1 mouse cellular context compared by ENCODE assay signal in the genomic region with DNA sequence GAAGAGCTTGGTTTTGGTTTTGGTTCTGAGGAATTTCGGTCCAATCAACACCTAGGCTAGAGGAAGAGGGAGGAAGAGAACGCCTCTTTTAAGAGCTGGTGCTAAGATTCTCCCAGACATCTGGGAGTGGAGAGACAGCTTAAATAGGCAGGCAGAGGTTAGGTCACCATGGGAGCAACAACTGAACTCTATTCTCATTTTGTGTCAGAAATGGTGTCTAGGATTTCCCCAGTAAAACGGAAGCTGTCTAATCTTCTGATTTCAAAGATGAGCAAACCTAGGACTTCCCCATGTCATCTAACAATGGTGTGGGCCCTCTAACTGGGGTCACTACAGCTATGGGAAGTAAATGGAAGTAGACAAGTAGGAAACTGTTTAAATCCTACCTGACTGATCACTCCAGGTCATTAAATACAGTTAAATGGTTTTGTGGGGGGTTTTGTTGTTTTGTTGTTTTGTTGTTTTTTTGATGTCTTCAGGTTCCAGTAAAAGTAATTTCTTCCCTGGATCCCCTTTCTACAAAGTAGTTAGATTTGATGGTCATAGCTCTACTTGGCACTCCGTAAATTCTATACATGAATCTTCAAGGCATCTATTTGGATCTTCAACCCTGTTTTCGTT.
TF ChIP-seq lines count a peak whose summit lies in the region.

No protein-coding gene starts in this region.

TF ChIP-seq in CH12.LX, 34 proteins besides CTCF, POLR2A, EP300 and RAD21 (continued from another document):
- TF ChIP-seq JUN (IDR thresholded peaks at IDR 0.05; ENCODE audit: insufficient read depth, low read depth, low read length) (peak; percentile 97), ZNF384 (IDR thresholded peaks at IDR 0.05; ENCODE audit: low read depth, low read length) (peak; percentile 26; the same call in 1 of the 2 replicates), ELF1 (IDR thresholded peaks at IDR 0.05; ENCODE audit: low read depth, low read length) (peak; percentile 66), ETS1 (conservative IDR thresholded peaks at IDR 0.05; ENCODE audit: low read depth, low read length) (peak; percentile 96), GABPA (IDR thresholded peaks at IDR 0.05; ENCODE audit: insufficient replicate concordance, low read depth, low read length) (no peak), MXI1 (IDR thresholded peaks at IDR 0.05; ENCODE audit: low read depth, low read length) (peak; percentile 28; the same call in 1 of the 2 replicates)
TF ChIP-seq in CH12.LX: peak in this region for 23.
